Comparison of ENCODE assay signal across 28 mouse cellular contexts in genomic region chr7:113861964-113862363, GRCm38 (mm10).
DNase-seq lines count a peak whose midpoint lies in the region; ATAC-seq and TF ChIP-seq lines count a peak whose summit lies in the region.
"Had no signal": no experiment of that assay in that cellular context is flagged by ENCODE, and none has a peak within 500 bp of the region (broad histone marks: within the 10 kb centered on the region; RNA-seq: fewer than 3 reads in every experiment).

No protein-coding gene starts in this region.

- no peaks in the 10 kb centered on the region for H3K79me2 ChIP-seq in CH12.LX (replicated peaks; ENCODE audit: control insufficient read depth, extremely low read depth, insufficient read depth, poor library complexity, severe bottlenecking)

- in situ Hi-C loops in CH12.LX (cut with MboI; ENCODE audit: low pct_ligation_motif_present, low pct_unique_long_range_greater_than_20kb, low sequenced_read_pairs), result no loop called here

- WGBS in lung, adult 2 months, result 73% methylated on average over 4 of the region's 4 CpGs

- no peak for TF ChIP-seq RAD21 in CH12.LX (IDR thresholded peaks at IDR 0.05; ENCODE audit: low read depth, low read length)

- no peaks in the 10 kb centered on the region for H3K4me1 ChIP-seq in lung, adult 2 months (ENCODE audit: control insufficient read depth, insufficient read depth, low read length)
- H3K4me1 ChIP-seq in CH12.LX (ENCODE audit: control insufficient read depth in 1 of 2, insufficient read depth in 2 of 2), result peaks cover 0 to 6% of the 10 kb centered on the region in 2 experiments; a peak in 1 of 4 replicates
- H3K4me1 ChIP-seq: forebrain, embryonic 15.5 days; heart, embryonic 10.5 days; intestine, embryonic 15.5 days; limb, embryonic 12.5 days; megakaryocyte, embryonic 14.5 days had no signal

- TF ChIP-seq CTCF in lung, adult 2 months (IDR thresholded peaks at IDR 0.05; ENCODE audit: insufficient read depth, low read length), result no peak
- TF ChIP-seq CTCF in CH12.LX (conservative IDR thresholded peaks at IDR 0.05 in 1 of 2, IDR thresholded peaks at IDR 0.05 in 1 of 2; ENCODE audit: low read depth in 2 of 2, low read length in 2 of 2), result no peak

- ATAC-seq in megakaryocyte, adult 5-6 weeks (ENCODE audit: poor library complexity, severe bottlenecking), result peak; percentile 44
- ATAC-seq: CD4-positive, CD25-positive, alpha-beta regulatory T cell, adult 4 months; forebrain, embryonic 15.5 days; hindbrain, embryonic 16.5 days; intestine, embryonic 15.5 days; liver, postnatal 0 days had no signal

- no peaks in the 10 kb centered on the region for H3K27me3 ChIP-seq in CH12.LX (replicated peaks)
- H3K27me3 ChIP-seq: embryonic facial prominence, embryonic 13.5 days; intestine, embryonic 15.5 days; limb, embryonic 12.5 days; megakaryocyte, embryonic 14.5 days had no signal

- dilution Hi-C loops in CH12.LX (cut with MboI; ENCODE audit: extremely low pct_ligation_motif_present, extremely low pct_unique_long_range_greater_than_20kb, low sequenced_read_pairs), result no loop called here

- no peak overlapping the region for H3K9ac ChIP-seq in CH12.LX (ENCODE audit: insufficient read depth, low read depth)
- H3K9ac ChIP-seq: embryonic facial prominence, embryonic 13.5 days; forebrain, embryonic 15.5 days; intestine, embryonic 15.5 days; limb, embryonic 12.5 days; liver, postnatal 0 days had no signal

- H3K4me3 ChIP-seq in lung, adult 2 months (replicated peaks; ENCODE audit: extremely low read depth, low read depth, low read length), result no peak overlapping the region
- H3K4me3 ChIP-seq in CH12.LX (replicated peaks in 1 of 3; ENCODE audit: low read depth in 2 of 3, low read length in 2 of 3, poor library complexity in 1 of 3), result no peak overlapping the region
- H3K4me3 ChIP-seq: embryonic facial prominence, embryonic 13.5 days; erythroblast, embryonic 14.5 days; forebrain, embryonic 15.5 days; heart, embryonic 10.5 days; intestine, embryonic 15.5 days; limb, embryonic 12.5 days; megakaryocyte, embryonic 14.5 days had no signal

- no peak overlapping the region for H3K4me2 ChIP-seq in CH12.LX (ENCODE audit: insufficient read depth, low read depth, poor library complexity, severe bottlenecking)
- H3K4me2 ChIP-seq: embryonic facial prominence, embryonic 13.5 days; forebrain, embryonic 15.5 days; intestine, embryonic 15.5 days; limb, embryonic 12.5 days; liver, embryonic 11.5 days had no signal

- peak; percentile 62 for TF ChIP-seq EP300 in CH12.LX (IDR thresholded peaks at IDR 0.05; ENCODE audit: low read length)

- H3K9me3 ChIP-seq in CH12.LX (replicated peaks; ENCODE audit: low read length), result no peaks in the 10 kb centered on the region
- H3K9me3 ChIP-seq: embryonic facial prominence, embryonic 13.5 days; forebrain, embryonic 15.5 days; heart, embryonic 10.5 days; intestine, embryonic 15.5 days; limb, embryonic 12.5 days; megakaryocyte, embryonic 14.5 days had no signal

- no peak overlapping the region for H3K27ac ChIP-seq in CH12.LX (ENCODE audit: insufficient read depth, low read depth)
- H3K27ac ChIP-seq: embryonic facial prominence, embryonic 13.5 days; forebrain, embryonic 15.5 days; heart, embryonic 10.5 days; intestine, embryonic 15.5 days; limb, embryonic 12.5 days; stomach, postnatal 0 days had no signal

- H3K36me3 ChIP-seq in CH12.LX (replicated peaks in 1 of 2; ENCODE audit: control insufficient read depth in 1 of 2, insufficient read depth in 1 of 2, low read length in 1 of 2), result no peaks in the 10 kb centered on the region
- H3K36me3 ChIP-seq: embryonic facial prominence, embryonic 13.5 days; forebrain, embryonic 15.5 days; heart, embryonic 10.5 days; intestine, embryonic 15.5 days; limb, embryonic 12.5 days had no signal

- no peak for TF ChIP-seq POLR2A in lung, adult 2 months (IDR thresholded peaks at IDR 0.05; ENCODE audit: borderline replicate concordance, extremely low read depth, low read depth, low read length)
- TF ChIP-seq POLR2A in CH12.LX (IDR thresholded peaks at IDR 0.05; ENCODE audit: low read depth, low read length), result no peak

- intact Hi-C loops in left cerebral cortex, postnatal 25 days (cut with DNase I), result no loop called here

- peak; percentile 24 for DNase-seq in lung, postnatal 25 days (ENCODE audit: low spot score)
- DNase-seq in lung, adult 2 months, result no peak
- DNase-seq in CH12.LX (ENCODE audit: extremely low read depth), result peak; percentile 45
- peak; percentile 35 for DNase-seq in adrenal gland, postnatal 14 days
- no peak for DNase-seq in left cerebral cortex, postnatal 25 days (ENCODE audit: low spot score in 2 of 2)
- no peak for DNase-seq in layer of hippocampus, postnatal 14 days (ENCODE audit: low spot score in 2 of 2)
- DNase-seq in left cerebral cortex, adult 18-20 months (ENCODE audit: low spot score in 2 of 2), result no peak
- DNase-seq: cerebellum, adult 18-20 months; cerebellum, postnatal 14 days; embryo, embryonic 11 days; gastrocnemius, postnatal 36 days; heart, postnatal 4 days; kidney, adult 8-10 months; kidney, postnatal 14 days; liver, postnatal 0 days; midbrain, embryonic 14.5 days had no signal

TF ChIP-seq in CH12.LX, 34 proteins besides CTCF, POLR2A, EP300 and RAD21:
- TF ChIP-seq E2F4 (IDR thresholded peaks at IDR 0.05; ENCODE audit: insufficient replicate concordance, low read depth, low read length), result no peak
- TF ChIP-seq JUN (IDR thresholded peaks at IDR 0.05; ENCODE audit: insufficient read depth, low read depth, low read length), result no peak
- TF ChIP-seq USF2 (conservative IDR thresholded peaks at IDR 0.05; ENCODE audit: low read depth, low read length), result no peak
- no peak for TF ChIP-seq KAT2A (IDR thresholded peaks at IDR 0.05; ENCODE audit: insufficient replicate concordance, low read length)
- TF ChIP-seq ELF1 (IDR thresholded peaks at IDR 0.05; ENCODE audit: low read depth, low read length), result no peak
- TF ChIP-seq NELFE (IDR thresholded peaks at IDR 0.05; ENCODE audit: low read depth, low read length), result no peak
- TF ChIP-seq TBP (conservative IDR thresholded peaks at IDR 0.05; ENCODE audit: low read depth, low read length), result no peak
- no peak for TF ChIP-seq ZNF384 (IDR thresholded peaks at IDR 0.05; ENCODE audit: low read depth, low read length)
- TF ChIP-seq SIN3A (IDR thresholded peaks at IDR 0.05; ENCODE audit: low read length), result no peak
- no peak for TF ChIP-seq IRF4 (IDR thresholded peaks at IDR 0.05; ENCODE audit: low read depth, low read length)
- no peak for TF ChIP-seq JUND (conservative IDR thresholded peaks at IDR 0.05; ENCODE audit: low read depth, low read length)
- no peak for TF ChIP-seq SMC3 (IDR thresholded peaks at IDR 0.05; ENCODE audit: low read depth, low read length)
- no peak for TF ChIP-seq ZMIZ1 (IDR thresholded peaks at IDR 0.05; ENCODE audit: low read depth, low read length)
- TF ChIP-seq MYC (IDR thresholded peaks at IDR 0.05; ENCODE audit: low read depth, low read length), result no peak
- TF ChIP-seq UBTF (IDR thresholded peaks at IDR 0.05; ENCODE audit: low read depth, low read length), result no peak
- no peak for TF ChIP-seq MAZ (IDR thresholded peaks at IDR 0.05; ENCODE audit: low read depth, low read length)
- no peak for TF ChIP-seq MAFK (IDR thresholded peaks at IDR 0.05; ENCODE audit: insufficient replicate concordance, low read length)
- TF ChIP-seq MXI1 (IDR thresholded peaks at IDR 0.05; ENCODE audit: low read depth, low read length), result no peak
- TF ChIP-seq MEF2A (IDR thresholded peaks at IDR 0.05; ENCODE audit: borderline replicate concordance, low read depth, low read length), result no peak
- no peak for TF ChIP-seq RCOR1 (conservative IDR thresholded peaks at IDR 0.05; ENCODE audit: low read depth, low read length)

Comparison
In these comparisons a context has a peak if more than half of its experiments do, and no peak if none do; other contexts are left out.
1. DNase-seq: peak in lung, postnatal 25 days (single experiment), CH12.LX (single experiment) and adrenal gland, postnatal 14 days (single experiment); none in lung, adult 2 months (single experiment), left cerebral cortex, postnatal 25 days (0 of 2), layer of hippocampus, postnatal 14 days (0 of 2) and left cerebral cortex, adult 18-20 months (0 of 2).